Mouse (Mus musculus) left cerebral cortex, adult 2 months (tissue): Measurements from ENCODE around the gene Ttyh3. TPM values are rescaled to one million over a fixed set of nuclear protein-coding genes. Genes with fewer than 3 reads are reported as not detected.
"Not testable (repeated sequence)": the region's sequence is repeated elsewhere in the genome, so short reads cannot be mapped to it uniquely, and the experiment has no call there.

Experiments
- DNase-seq, 2 experiments: peaks; one replicate each; pipeline ENCODE4 v3.0.0; 2021 to 2022; ENCODE audit warnings: low spot score in 2 of 2, mixed read lengths in 1 of 2; ENCODE audit errors: extremely low spot score in 1 of 2
- H3K27ac ChIP-seq: fragments of 200-600 bp; 2 replicates; pipeline ENCODE4 v1.8.1; 2022
- H3K4me3 ChIP-seq: fragments of 200-600 bp; 2 replicates; pipeline ENCODE4 v1.8.1; 2022
- CTCF ChIP-seq: fragments of 200-600 bp; IDR thresholded peaks from 2 replicates; pipeline ENCODE4 v1.8.1; 2022; ENCODE audit warnings: antibody characterized with exemption, mild to moderate bottlenecking, moderate library complexity
- intact Hi-C: fragments of 180-260 bp; cut with DNase I; formaldehyde crosslinking; loops from one replicate; pipeline ENCODE4 v1.15.1; 2025
- long read RNA-seq, 2 experiments: library from polyadenylated mRNA; stranded (forward); transcript quantifications; one replicate each; pipeline ENCODE4 v2.0.0; 2021; ENCODE audit warnings: borderline mapping rate in 2 of 2
- total RNA-seq, 2 experiments: library from RNA; stranded (reverse); gene quantifications; 2 replicates each; pipeline ENCODE4 v1.2.3; 2021

Ttyh3 gene
- 100 to 1,000 TPM; 244 to 247 TPM for total RNA-seq
- long read RNA-seq, experiment 1, full-length matches to known transcripts = 346 of 527 reads
- long read RNA-seq, experiment 1, partial matches to known transcripts = 112 of 527 reads
- long read RNA-seq, experiment 1, other reads (novel, unspliced or antisense) = 69 of 527 reads
- long read RNA-seq, experiment 2, full-length matches to known transcripts = 291 of 438 reads
- long read RNA-seq, experiment 2, partial matches to known transcripts = 94 of 438 reads
- long read RNA-seq, experiment 2, other reads (novel, unspliced or antisense) = 53 of 438 reads

- peak within 1 kb of the TSS; percentile 99 for H3K27ac ChIP-seq
- peak in 1 of 2 experiments; percentile 40 for DNase-seq
- peak within 1 kb of the TSS; percentile 100 for H3K4me3 ChIP-seq
- TF ChIP-seq CTCF = no peak
- intact Hi-C loops = loop anchor here (2.0 kb wide), 2 partner anchors 14 to 56 kb away; partner anchors contain the start of gene Brat1
These were observed at the start of gene Ttyh3 for GRCm38 (mm10) chr5:140648519-140649100. Ttyh3 (minus strand) TSS chr5:140649031.

GRCm38 (mm10) chr5:140695987-140696386 lies 47.2 kb upstream of the Ttyh3 start:
- no peak overlapping the region for H3K27ac ChIP-seq
- no peak overlapping the region for H3K4me3 ChIP-seq
- TF ChIP-seq CTCF = no peak
- intact Hi-C loops = no loop called here
- DNase-seq = no peak

GRCm38 (mm10) chr5:140688434-140688833 lies 39.6 kb upstream of the Ttyh3 start:
- intact Hi-C loops = loop anchor here (10.0 kb wide), 1 partner anchor 244 kb away; the partner anchor contains the start of gene Gm4869
- no peak for TF ChIP-seq CTCF
- peak overlapping the region; percentile 7; the same call in 1 of the 2 replicates for H3K27ac ChIP-seq
- no peak overlapping the region for H3K4me3 ChIP-seq
- peak in 1 of 2 experiments; percentile 37 for DNase-seq

- peak; percentile 90 for TF ChIP-seq CTCF
- intact Hi-C loops = loop anchor here (1.0 to 10.0 kb wide), 2 partner anchors 144 to 240 kb away; partner anchors contain the start of gene Gm4869
- DNase-seq = peak; percentile 38 to 45
- Histone ChIP-seq H3K27ac (no peak overlapping the region), H3K4me3 (no peak overlapping the region)
These were observed 35.7 kb upstream of the Ttyh3 start for GRCm38 (mm10) chr5:140684343-140685148.

- intact Hi-C loops = loop anchor here (10.0 kb wide), 1 partner anchor 237 kb away; the partner anchor contains the start of gene Gm4869
- no peak for DNase-seq
- Histone ChIP-seq H3K27ac (no peak overlapping the region), H3K4me3 (no peak overlapping the region)
- TF ChIP-seq CTCF = no peak
These were observed 33.3 kb upstream of the Ttyh3 start for GRCm38 (mm10) chr5:140682113-140682512.

GRCm38 (mm10) chr5:140680950-140681349 lies 32.1 kb upstream of the Ttyh3 start:
- Histone ChIP-seq H3K27ac (no peak overlapping the region), H3K4me3 (no peak overlapping the region)
- intact Hi-C loops = loop anchor here (10.0 kb wide), 1 partner anchor 236 kb away; the partner anchor contains the start of gene Gm4869
- no peak for TF ChIP-seq CTCF
- DNase-seq = no peak

GRCm38 (mm10) chr5:140680051-140680450 lies 31.2 kb upstream of the Ttyh3 start:
- no peak overlapping the region for H3K27ac ChIP-seq
- intact Hi-C loops = loop anchor here (10.0 kb wide), 1 partner anchor 235 kb away; the partner anchor contains the start of gene Gm4869
- no peak for TF ChIP-seq CTCF
- no peak overlapping the region for H3K4me3 ChIP-seq
- DNase-seq = no peak

- no peak for DNase-seq
- no peak overlapping the region for H3K27ac ChIP-seq
- no peak overlapping the region for H3K4me3 ChIP-seq
- TF ChIP-seq CTCF = no peak
- intact Hi-C loops = no loop called here
These were observed 28.3 kb upstream of the Ttyh3 start for GRCm38 (mm10) chr5:140677137-140677536.

- intact Hi-C loops = no loop called here
- peak in 1 of 2 experiments; percentile 33 for DNase-seq
- H3K4me3 ChIP-seq = no peak overlapping the region
- no peak overlapping the region for H3K27ac ChIP-seq
- TF ChIP-seq CTCF = no peak; the same call in 1 of the 2 replicates
These were observed 26.8 kb upstream of the Ttyh3 start for GRCm38 (mm10) chr5:140675640-140676039.

GRCm38 (mm10) chr5:140675079-140675478 lies 26.2 kb upstream of the Ttyh3 start:
- intact Hi-C loops = no loop called here
- no peak for TF ChIP-seq CTCF
- no peak overlapping the region for H3K27ac ChIP-seq

GRCm38 (mm10) chr5:140674036-140674435 lies 25.2 kb upstream of the Ttyh3 start:
- Histone ChIP-seq H3K27ac (no peak overlapping the region), H3K4me3 (no peak overlapping the region)
- intact Hi-C loops = no loop called here
- DNase-seq = no peak
- TF ChIP-seq CTCF = no peak

More at GRCm38 (mm10) chr5:140675079-140675478, 26.2 kb upstream of the Ttyh3 start:
- H3K4me3 ChIP-seq = no peak overlapping the region
- DNase-seq = no peak

GRCm38 (mm10) chr5:140672603-140673002 lies 23.8 kb upstream of the Ttyh3 start:
- DNase-seq, H3K4me3 ChIP-seq, intact Hi-C loops, H3K27ac ChIP-seq: not testable (repeated sequence)
